Mouse (Mus musculus) brown adipose tissue, adult 24 weeks (tissue): ENCODE results near the gene Cd3eap. TPM values are rescaled to one million over a fixed set of nuclear protein-coding genes. Genes with fewer than 3 reads are reported as not detected.
A peak's percentile ranks its signal among the peaks of the same experiment; 100 is the strongest.

Experiments used
- H3K27ac ChIP-seq: fragments of 200-500 bp; replicated peaks from 2 replicates; pipeline ENCODE4 v1.5.1; 2012; ENCODE audit warnings: low read depth, mild to moderate bottlenecking, low read length
- H3K4me1 ChIP-seq: fragments of 200-500 bp; 2 replicates; pipeline ENCODE4 v1.6.1; 2012; ENCODE audit warnings: low read length, mixed read lengths; ENCODE audit not compliant: control insufficient read depth, insufficient read depth, insufficient read length
- H3K4me3 ChIP-seq: fragments of 200-500 bp; 2 replicates; pipeline ENCODE4 v1.5.1; 2012; ENCODE audit warnings: low read depth, mild to moderate bottlenecking, low read length, moderate library complexity; ENCODE audit not compliant: insufficient read depth
- polyA plus RNA-seq: library from polyadenylated mRNA; stranded (reverse); fragments of >200 nt; gene quantifications from 2 replicates; pipeline ENCODE4 v1.2.4, GENCODE M21; 2012; ENCODE audit not compliant: missing spikeins, insufficient read depth, insufficient read length

Gene Cd3eap
- polyA plus RNA-seq, 1 experiment, result 5.5 TPM

- H3K27ac ChIP-seq, result peak within 1 kb of the TSS; percentile 93
- no peaks in the 10 kb centered on the region for H3K4me1 ChIP-seq
- peak within 1 kb of the TSS; percentile 73 for H3K4me3 ChIP-seq
Observed at GRCm38 (mm10) chr7:19309884-19310641, 49.2 kb downstream of the Cd3eap start, which contains the start of gene Fosb. TSS of gene Fosb (minus strand) at chr7:19310051.

- H3K4me3 ChIP-seq, result peak overlapping the region; percentile 63
- H3K4me1 ChIP-seq, result no peaks in the 10 kb centered on the region
- H3K27ac ChIP-seq, result peak overlapping the region; percentile 46
Observed at GRCm38 (mm10) chr7:19309278-19309883, 49.9 kb downstream of the Cd3eap start.

GRCm38 (mm10) chr7:19308454-19309277 lies 50.6 kb downstream of the Cd3eap start:
- Histone ChIP-seq H3K27ac (peak overlapping the region; percentile 81), H3K4me3 (peak overlapping the region; percentile 74), H3K4me1 (no peaks in the 10 kb centered on the region)

- Histone ChIP-seq H3K27ac (peak overlapping the region; percentile 81), H3K4me1 (no peaks in the 10 kb centered on the region), H3K4me3 (peak overlapping the region; percentile 74)
Observed at GRCm38 (mm10) chr7:19307739-19308453, 51.4 kb downstream of the Cd3eap start.

- H3K4me3 ChIP-seq, result no peak overlapping the region; the same call in 1 of the 2 replicates
- H3K4me1 ChIP-seq, result no peaks in the 10 kb centered on the region
- no peak overlapping the region for H3K27ac ChIP-seq
Observed at GRCm38 (mm10) chr7:19306819-19307738, 52.2 kb downstream of the Cd3eap start.

Other genes starting within 250 kb of the Cd3eap start
- not detected in 2 replicates for gene Gm4969, start 241.1 kb downstream of the Cd3eap start, polyA plus RNA-seq
- gene Fbxo46, start 239.6 kb downstream of the Cd3eap start, polyA plus RNA-seq, result 1.7 and 3.3 TPM in 2 replicates
- 7.5 and 9.1 TPM in 2 replicates for gene Qpctl, start 210.2 kb downstream of the Cd3eap start, polyA plus RNA-seq
- 30.3 and 42.2 TPM in 2 replicates for gene Snrpd2, start 209.8 kb downstream of the Cd3eap start, polyA plus RNA-seq
- 0.44 TPM in 1 of 2 replicates, not detected in the other for gene Gipr, start 193.4 kb downstream of the Cd3eap start, polyA plus RNA-seq
- 7.7 and 9.2 TPM in 2 replicates for gene Eml2, start 183.1 kb downstream of the Cd3eap start, polyA plus RNA-seq
- 3.8 and 4.7 TPM in 2 replicates for gene Gpr4, start 146.9 kb downstream of the Cd3eap start, polyA plus RNA-seq
- 28.9 and 29.2 TPM in 2 replicates for gene Opa3, start 131.1 kb downstream of the Cd3eap start, polyA plus RNA-seq
- 13.4 and 19.2 TPM in 2 replicates for gene Vasp, start 87.7 kb downstream of the Cd3eap start, polyA plus RNA-seq
- gene Ppm1n, start 79.4 kb downstream of the Cd3eap start, polyA plus RNA-seq, result not detected in 2 replicates
- 14.9 and 16.6 TPM in 2 replicates for gene Rtn2, start 76.9 kb downstream of the Cd3eap start, polyA plus RNA-seq
- 2.7 and 48.0 TPM in 2 replicates for gene Fosb, start 49.4 kb downstream of the Cd3eap start, polyA plus RNA-seq
- gene Ercc1, start 14.7 kb downstream of the Cd3eap start, polyA plus RNA-seq, result 32.6 and 38.4 TPM in 2 replicates
- gene Ppp1r13l, start 266 bp upstream of the Cd3eap start, polyA plus RNA-seq, result 1.7 and 4.1 TPM in 2 replicates
- 4.4 and 6.4 TPM in 2 replicates for gene Ercc2, start 22.5 kb upstream of the Cd3eap start, polyA plus RNA-seq
- not detected in 2 replicates for gene Klc3, start 44.6 kb upstream of the Cd3eap start, polyA plus RNA-seq
- 328 and 404 TPM in 2 replicates for gene Ckm, start 45.3 kb upstream of the Cd3eap start, polyA plus RNA-seq
- 9.8 and 10.9 TPM in 2 replicates for gene Mark4, start 99.3 kb upstream of the Cd3eap start, polyA plus RNA-seq
- gene Exoc3l2, start 103.8 kb upstream of the Cd3eap start, polyA plus RNA-seq, result 0.79 and 1.0 TPM in 2 replicates
- 3.4 and 4.0 TPM in 2 replicates for gene Bloc1s3, start 148.9 kb upstream of the Cd3eap start, polyA plus RNA-seq
- gene Trappc6a, start 148.9 kb upstream of the Cd3eap start, polyA plus RNA-seq, result 39.3 and 49.9 TPM in 2 replicates
- gene Nkpd1, start 158.4 kb upstream of the Cd3eap start, polyA plus RNA-seq, result not detected in 2 replicates
- 35.9 and 48.9 TPM in 2 replicates for gene Ppp1r37, start 203.6 kb upstream of the Cd3eap start, polyA plus RNA-seq
- gene Zfp296, start 217.8 kb upstream of the Cd3eap start, polyA plus RNA-seq, result 0.67 and 0.75 TPM in 2 replicates
- 44.2 and 47.4 TPM in 2 replicates for gene Gemin7, start 218.1 kb upstream of the Cd3eap start, polyA plus RNA-seq
- gene Clasrp, start 245.0 kb upstream of the Cd3eap start, polyA plus RNA-seq, result 9.6 and 17.9 TPM in 2 replicates